Mouse (Mus musculus): ENCODE measurements around the gene Lpin1.

DNA sequence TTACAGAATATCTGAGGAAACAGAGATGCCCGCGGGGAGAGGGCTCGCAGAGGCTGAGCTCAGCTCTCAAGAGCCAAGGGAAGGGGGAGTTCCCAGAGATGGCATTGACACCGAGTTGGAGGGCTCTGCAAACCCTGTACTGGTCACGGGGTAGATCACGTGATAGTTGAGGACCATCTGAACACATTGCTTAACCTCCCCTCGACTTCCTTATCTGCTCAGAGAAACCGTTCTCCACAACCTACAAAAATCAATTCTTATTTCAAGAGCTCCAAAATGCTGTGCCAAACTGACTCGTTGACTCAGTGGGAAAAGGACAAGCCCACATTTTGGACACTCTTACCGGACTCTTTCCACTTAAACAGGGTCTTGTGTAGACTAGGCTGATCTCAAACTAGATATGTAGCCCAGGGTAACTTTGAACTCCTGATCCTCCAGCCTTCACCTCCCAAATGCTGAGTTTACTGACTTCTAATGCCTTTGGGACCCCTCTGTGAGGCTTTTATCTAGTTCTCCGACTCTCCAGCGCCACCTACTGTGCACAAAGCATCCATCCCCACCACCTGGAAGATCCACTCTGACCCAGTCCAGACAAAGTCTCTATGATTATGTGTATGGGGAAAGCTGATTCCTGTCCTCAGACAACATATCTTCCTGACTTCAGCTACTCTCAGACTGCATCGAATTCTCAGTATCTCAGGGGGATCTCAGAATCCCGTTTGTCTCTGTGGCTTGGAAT lies 23.5 kb upstream of the Lpin1 start:
- no peak for TF ChIP-seq POLR2A (IDR thresholded peaks at IDR 0.05; ENCODE audit: borderline replicate concordance, low read depth, low read length)
- peak; percentile 94 for TF ChIP-seq CTCF (IDR thresholded peaks at IDR 0.05; ENCODE audit: low read depth, low read length)
